11 mouse cellular contexts compared by ENCODE assay signal in genomic region chr16:31501751-31502365, GRCm38 (mm10).
DNase-seq lines count a peak whose midpoint lies in the region; ATAC-seq and TF ChIP-seq lines count a peak whose summit lies in the region.
"Had no signal": no experiment of that assay in that cellular context is flagged by ENCODE, and none has a peak within 500 bp of the region (broad histone marks: within the 10 kb centered on the region; RNA-seq: fewer than 3 reads in every experiment).

No protein-coding gene starts in this region.

- peak; percentile 19 for ATAC-seq in forebrain, embryonic 14.5 days
- ATAC-seq in limb, embryonic 11.5 days (ENCODE audit: insufficient number of reproducible peaks, low FRiP score, low TSS enrichment, low read depth), result peak; percentile 55; the same call in 1 of the 2 replicates
- ATAC-seq in intestine, postnatal 0 days, result no peak
- ATAC-seq: liver, postnatal 0 days had no signal

- H3K4me3 ChIP-seq in forebrain, embryonic 14.5 days (ENCODE audit: low read depth, low read length), result no peak overlapping the region
- H3K4me3 ChIP-seq in limb, embryonic 11.5 days (ENCODE audit: low read depth, low read length), result no peak overlapping the region
- H3K4me3 ChIP-seq in intestine, postnatal 0 days (ENCODE audit: low read depth, low read length), result no peak overlapping the region

- 0 out of 2 replicates have a peak overlapping the region, but pooled peaks have one; percentile 17 for H3K9ac ChIP-seq in forebrain, embryonic 14.5 days (ENCODE audit: low read length)
- no peak overlapping the region for H3K9ac ChIP-seq in limb, embryonic 11.5 days (ENCODE audit: low read length)
- H3K9ac ChIP-seq in intestine, postnatal 0 days (ENCODE audit: low read depth, low read length), result no peak overlapping the region
- H3K9ac ChIP-seq: liver, postnatal 0 days had no signal

- TF ChIP-seq CTCF in brain, embryonic 14.5 days (IDR thresholded peaks at IDR 0.05; ENCODE audit: borderline replicate concordance, extremely low read depth, insufficient read depth, insufficient read length), result no peak
- no peak for TF ChIP-seq CTCF in intestine, postnatal 0 days (IDR thresholded peaks at IDR 0.05; ENCODE audit: low read depth)

- no peak for TF ChIP-seq POLR2A in brain, embryonic 14.5 days (IDR thresholded peaks at IDR 0.05; ENCODE audit: borderline replicate concordance, extremely low read depth, insufficient read depth, insufficient read length, poor library complexity, severe bottlenecking)

- peak; percentile 30 for DNase-seq in cerebellum, adult 9-11 months
- DNase-seq in cerebellum, adult 9-10 months, result no peak
- peak; percentile 72 for DNase-seq in brain, embryonic 14.5 days (ENCODE audit: low read depth)
- peak; percentile 49 for DNase-seq in forebrain, embryonic 14.5 days (ENCODE audit: low spot score)
- DNase-seq in limb, embryonic 11.5 days (ENCODE audit: low spot score), result peak; percentile 47
- DNase-seq in thymus, adult 18-20 months, result no peak
- DNase-seq in urinary bladder, postnatal 14 days (ENCODE audit: low spot score), result no peak
- DNase-seq: kidney, adult 18-20 months; liver, postnatal 0 days had no signal

- no peaks in the 10 kb centered on the region for H3K27me3 ChIP-seq in forebrain, embryonic 14.5 days (replicated peaks; ENCODE audit: control insufficient read depth, insufficient read depth, low read length)
- H3K27me3 ChIP-seq in limb, embryonic 11.5 days (ENCODE audit: control insufficient read depth, insufficient read depth, low read length), result no peaks in the 10 kb centered on the region
- H3K27me3 ChIP-seq in intestine, postnatal 0 days (replicated peaks; ENCODE audit: control insufficient read depth, insufficient read depth, low read length), result no peaks in the 10 kb centered on the region

- H3K4me2 ChIP-seq in forebrain, embryonic 14.5 days (ENCODE audit: low read length), result no peak overlapping the region
- no peak overlapping the region for H3K4me2 ChIP-seq in limb, embryonic 11.5 days (ENCODE audit: low read depth, severe bottlenecking)
- H3K4me2 ChIP-seq in intestine, postnatal 0 days (replicated peaks; ENCODE audit: low read depth), result no peak overlapping the region

- H3K4me1 ChIP-seq in forebrain, embryonic 14.5 days (ENCODE audit: control insufficient read depth, insufficient read depth, low read length), result peaks cover 27% of the 10 kb centered on the region
- peaks cover 41% of the 10 kb centered on the region for H3K4me1 ChIP-seq in limb, embryonic 11.5 days (ENCODE audit: control insufficient read depth, insufficient read depth, low read length)
- H3K4me1 ChIP-seq in intestine, postnatal 0 days (replicated peaks; ENCODE audit: control insufficient read depth, insufficient read depth, low read length), result no peaks in the 10 kb centered on the region; the same call in 1 of the 2 replicates

- 16% methylated on average over 14 of the region's 14 CpGs for WGBS in forebrain, embryonic 14.5 days
- WGBS in limb, embryonic 11.5 days, result 14% methylated on average over 14 of the region's 14 CpGs
- WGBS in intestine, postnatal 0 days, result 77% methylated on average over 14 of the region's 14 CpGs

- H3K9me3 ChIP-seq in forebrain, embryonic 14.5 days (replicated peaks; ENCODE audit: control insufficient read depth, low read length), result no peaks in the 10 kb centered on the region
- H3K9me3 ChIP-seq in limb, embryonic 11.5 days (ENCODE audit: control insufficient read depth, low read length), result no peaks in the 10 kb centered on the region
- no peaks in the 10 kb centered on the region for H3K9me3 ChIP-seq in intestine, postnatal 0 days (ENCODE audit: control insufficient read depth)
- H3K9me3 ChIP-seq: G1E had no signal

- no peaks in the 10 kb centered on the region for H3K36me3 ChIP-seq in forebrain, embryonic 14.5 days (ENCODE audit: control insufficient read depth, insufficient read depth, low read length)
- no peaks in the 10 kb centered on the region for H3K36me3 ChIP-seq in limb, embryonic 11.5 days (ENCODE audit: control insufficient read depth, insufficient read depth, low read length)
- H3K36me3 ChIP-seq in intestine, postnatal 0 days (ENCODE audit: control insufficient read depth, insufficient read depth), result no peaks in the 10 kb centered on the region
- H3K36me3 ChIP-seq: G1E had no signal

- peak overlapping the region; percentile 96 for H3K27ac ChIP-seq in forebrain, embryonic 14.5 days (ENCODE audit: low read depth, low read length)
- H3K27ac ChIP-seq in limb, embryonic 11.5 days (replicated peaks; ENCODE audit: low read depth, low read length), result peak overlapping the region; percentile 63
- no peak overlapping the region for H3K27ac ChIP-seq in intestine, postnatal 0 days (ENCODE audit: low read depth, low read length)

Comparison
In these comparisons a context has a peak if more than half of its experiments do, and no peak if none do; other contexts are left out.
1. DNase-seq: peak in cerebellum, adult 9-11 months (single experiment), brain, embryonic 14.5 days (single experiment), forebrain, embryonic 14.5 days (single experiment) and limb, embryonic 11.5 days (single experiment); none in cerebellum, adult 9-10 months (single experiment), thymus, adult 18-20 months (0 of 2) and urinary bladder, postnatal 14 days (single experiment).